Mouse (Mus musculus): ENCODE results near the gene Fank1. TPM values are rescaled to one million over a fixed set of nuclear protein-coding genes. Genes with fewer than 3 reads are reported as not detected.

Gene Fank1
- polyA plus RNA-seq, 1 experiment: not detected

DNA sequence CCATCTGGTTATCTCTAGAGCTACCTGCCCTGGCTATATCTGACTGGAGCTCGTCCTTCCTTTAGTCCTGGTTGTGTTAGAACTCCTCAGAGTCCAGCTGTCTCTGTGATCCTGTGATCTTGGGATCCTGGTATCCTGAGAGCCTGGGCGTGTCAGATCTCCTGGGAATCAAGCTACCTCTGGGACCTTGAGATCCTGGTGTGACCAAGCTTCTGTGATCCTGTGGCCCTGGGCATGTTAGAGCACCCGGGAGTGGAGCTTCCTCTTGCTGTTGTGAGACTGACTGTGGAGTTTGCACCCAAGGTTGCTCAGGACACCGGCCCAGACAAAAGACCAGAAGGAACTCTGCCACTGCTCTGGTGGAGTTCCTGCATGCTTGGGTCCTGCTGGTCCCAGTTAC lies 122.7 kb downstream of the Fank1 start:
- no peak overlapping the region for H3K4me3 ChIP-seq (replicated peaks; ENCODE audit: control insufficient read depth, low read depth, low read length)
- 65% methylated on average over 4 of the region's 4 CpGs for WGBS
- no peaks in the 10 kb centered on the region for H3K4me1 ChIP-seq (ENCODE audit: control insufficient read depth, insufficient read depth, low read length)
- no peak overlapping the region for H3K27ac ChIP-seq (ENCODE audit: control insufficient read depth, insufficient read depth, low read depth, low read length, poor library complexity)
- TF ChIP-seq CTCF (IDR thresholded peaks at IDR 0.05; ENCODE audit: control insufficient read depth, insufficient read depth, low read length) (no peak), POLR2A (IDR thresholded peaks at IDR 0.05; ENCODE audit: borderline replicate concordance, control insufficient read depth, low read depth, low read length) (no peak)

DNA sequence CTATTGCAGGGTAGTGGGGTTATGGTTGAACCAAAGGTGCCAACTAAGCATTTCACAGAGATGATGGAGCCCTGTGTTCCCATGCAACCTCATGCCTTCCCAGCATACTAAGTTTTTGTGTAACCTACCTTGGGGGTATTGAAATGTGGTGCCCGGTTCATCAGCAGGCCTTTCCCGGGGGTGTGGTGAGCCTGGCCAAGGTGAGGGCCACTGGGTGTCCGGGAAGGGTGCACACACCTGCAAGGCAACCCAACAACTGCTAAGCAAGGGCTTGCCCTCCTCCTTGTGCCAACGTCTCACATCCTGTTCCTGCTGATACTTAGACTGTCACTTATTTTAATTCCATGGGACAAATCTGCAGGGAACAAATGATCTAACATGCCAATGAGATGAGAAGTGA lies 132.3 kb downstream of the Fank1 start:
- WGBS: 83% methylated on average over 4 of the region's 4 CpGs
- Histone ChIP-seq H3K4me1 (ENCODE audit: control insufficient read depth, insufficient read depth, low read length) (no peaks in the 10 kb centered on the region), H3K27ac (ENCODE audit: control insufficient read depth, insufficient read depth, low read depth, low read length, poor library complexity) (no peak overlapping the region), H3K4me3 (replicated peaks; ENCODE audit: control insufficient read depth, low read depth, low read length) (no peak overlapping the region)
- TF ChIP-seq POLR2A (IDR thresholded peaks at IDR 0.05; ENCODE audit: borderline replicate concordance, control insufficient read depth, low read depth, low read length): no peak
- TF ChIP-seq CTCF (IDR thresholded peaks at IDR 0.05; ENCODE audit: control insufficient read depth, insufficient read depth, low read length): no peak

DNA sequence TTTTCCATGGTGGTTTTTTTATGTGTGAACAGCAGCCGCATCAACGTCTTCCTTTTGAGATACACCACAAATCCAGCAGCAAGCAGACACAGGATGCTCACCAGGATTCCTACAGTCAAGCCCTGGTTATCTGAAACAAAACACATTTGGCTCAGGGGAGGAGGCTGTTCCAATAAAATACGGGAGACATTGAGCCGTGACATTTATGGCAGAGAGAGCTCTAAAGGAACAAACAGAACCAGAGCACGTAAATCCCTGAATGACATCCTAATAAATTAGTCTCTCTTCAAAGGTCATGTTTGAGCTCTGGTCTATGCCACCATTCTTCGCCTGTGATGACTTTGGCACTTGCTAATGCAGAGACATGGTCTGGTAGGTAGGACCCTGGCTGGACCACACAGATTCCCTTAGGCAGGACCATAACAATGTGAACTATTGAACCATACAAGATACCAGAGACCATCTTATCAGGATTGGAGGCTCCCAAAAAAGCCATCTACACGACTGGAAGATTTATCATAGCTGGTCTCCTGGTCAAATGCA lies 133.2 kb downstream of the Fank1 start:
- Histone ChIP-seq H3K27ac (ENCODE audit: control insufficient read depth, insufficient read depth, low read depth, low read length, poor library complexity) (no peak overlapping the region), H3K4me1 (ENCODE audit: control insufficient read depth, insufficient read depth, low read length) (no peaks in the 10 kb centered on the region), H3K4me3 (replicated peaks; ENCODE audit: control insufficient read depth, low read depth, low read length) (no peak overlapping the region)
- TF ChIP-seq CTCF (IDR thresholded peaks at IDR 0.05; ENCODE audit: control insufficient read depth, insufficient read depth, low read length): no peak
- no peak for TF ChIP-seq POLR2A (IDR thresholded peaks at IDR 0.05; ENCODE audit: borderline replicate concordance, control insufficient read depth, low read depth, low read length)
- 79% methylated on average over 7 of the region's 7 CpGs for WGBS

DNA sequence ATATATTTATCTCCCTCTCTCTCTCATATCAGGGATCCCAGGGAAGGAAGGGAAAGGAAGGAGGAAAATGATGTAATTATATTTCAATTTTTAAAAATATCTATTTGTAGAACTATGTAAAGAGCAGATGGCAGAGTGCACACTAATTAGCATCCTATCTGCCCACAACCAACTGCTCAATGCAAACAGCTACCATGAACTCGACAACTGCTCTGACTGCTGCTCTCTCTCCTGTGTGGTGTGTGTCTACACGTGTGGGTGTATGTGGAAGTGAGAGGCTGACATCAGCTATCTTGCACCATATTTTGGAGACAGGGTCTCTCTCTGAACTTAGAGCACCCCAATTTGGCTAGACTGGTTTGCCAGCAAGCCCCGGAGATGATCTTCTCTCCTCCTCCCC lies 135.2 kb downstream of the Fank1 start:
- TF ChIP-seq CTCF (IDR thresholded peaks at IDR 0.05; ENCODE audit: control insufficient read depth, insufficient read depth, low read length): no peak
- TF ChIP-seq POLR2A (IDR thresholded peaks at IDR 0.05; ENCODE audit: borderline replicate concordance, control insufficient read depth, low read depth, low read length): no peak
- Histone ChIP-seq H3K27ac (ENCODE audit: control insufficient read depth, insufficient read depth, low read depth, low read length, poor library complexity) (no peak overlapping the region), H3K4me3 (replicated peaks; ENCODE audit: control insufficient read depth, low read depth, low read length) (no peak overlapping the region), H3K4me1 (ENCODE audit: control insufficient read depth, insufficient read depth, low read length) (no peaks in the 10 kb centered on the region; the same call in 1 of the 2 replicates)
- 78% methylated on average over 3 of the region's 3 CpGs for WGBS

DNA sequence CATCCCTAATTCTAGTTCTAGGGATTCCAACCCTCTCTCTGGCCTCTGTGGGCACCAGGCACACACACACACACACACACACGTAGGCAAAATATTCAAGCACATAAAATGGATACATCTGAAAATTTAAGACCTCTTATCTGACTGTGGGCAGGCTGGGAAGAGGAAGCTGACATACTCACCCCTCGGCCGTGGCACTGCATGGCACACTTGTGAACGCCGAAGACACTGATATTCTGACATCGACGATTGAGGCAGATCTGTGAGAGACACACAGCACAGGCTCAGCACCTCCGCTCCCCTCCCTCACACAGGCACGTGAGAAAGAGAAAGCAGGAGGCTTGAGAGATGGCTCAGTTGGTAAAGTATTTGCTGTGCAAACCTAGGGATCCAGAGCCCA lies 139.6 kb downstream of the Fank1 start:
- H3K4me1 ChIP-seq (ENCODE audit: control insufficient read depth, insufficient read depth, low read length): peaks cover 2% of the 10 kb centered on the region; the same call in 1 of the 2 replicates
- WGBS: 20% methylated on average over 9 of the region's 9 CpGs
- TF ChIP-seq POLR2A (IDR thresholded peaks at IDR 0.05; ENCODE audit: borderline replicate concordance, control insufficient read depth, low read depth, low read length) (no peak), CTCF (IDR thresholded peaks at IDR 0.05; ENCODE audit: control insufficient read depth, insufficient read depth, low read length) (no peak)
- no peak overlapping the region for H3K4me3 ChIP-seq (replicated peaks; ENCODE audit: control insufficient read depth, low read depth, low read length)
- no peak overlapping the region for H3K27ac ChIP-seq (ENCODE audit: control insufficient read depth, insufficient read depth, low read depth, low read length, poor library complexity)

DNA sequence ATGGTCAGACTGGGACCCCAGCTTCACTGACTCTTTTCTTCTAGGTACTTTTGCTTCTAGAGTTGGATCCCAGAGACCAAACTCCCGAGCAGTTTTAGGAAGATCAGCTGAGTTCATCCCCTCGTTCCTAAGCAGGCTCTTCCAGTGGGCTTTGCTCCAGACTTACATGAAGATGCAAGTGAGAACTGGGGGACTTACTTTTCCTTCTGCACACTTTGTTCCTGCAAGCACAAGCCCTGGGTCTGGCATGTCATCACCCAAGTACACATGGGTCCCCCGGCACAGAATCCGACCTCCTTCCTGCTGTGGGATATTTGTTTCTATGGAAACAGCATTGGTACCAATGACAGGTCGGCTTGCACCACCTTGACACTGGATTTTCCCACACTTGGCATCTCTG lies 142.6 kb downstream of the Fank1 start:
- H3K4me3 ChIP-seq (replicated peaks; ENCODE audit: control insufficient read depth, low read depth, low read length): no peak overlapping the region
- 67% methylated on average over 5 of the region's 5 CpGs for WGBS
- H3K27ac ChIP-seq (ENCODE audit: control insufficient read depth, insufficient read depth, low read depth, low read length, poor library complexity): no peak overlapping the region
- TF ChIP-seq POLR2A (IDR thresholded peaks at IDR 0.05; ENCODE audit: borderline replicate concordance, control insufficient read depth, low read depth, low read length): no peak
- TF ChIP-seq CTCF (IDR thresholded peaks at IDR 0.05; ENCODE audit: control insufficient read depth, insufficient read depth, low read length): no peak
- H3K4me1 ChIP-seq (ENCODE audit: control insufficient read depth, insufficient read depth, low read length): peaks cover 2% of the 10 kb centered on the region; the same call in 1 of the 2 replicates

DNA sequence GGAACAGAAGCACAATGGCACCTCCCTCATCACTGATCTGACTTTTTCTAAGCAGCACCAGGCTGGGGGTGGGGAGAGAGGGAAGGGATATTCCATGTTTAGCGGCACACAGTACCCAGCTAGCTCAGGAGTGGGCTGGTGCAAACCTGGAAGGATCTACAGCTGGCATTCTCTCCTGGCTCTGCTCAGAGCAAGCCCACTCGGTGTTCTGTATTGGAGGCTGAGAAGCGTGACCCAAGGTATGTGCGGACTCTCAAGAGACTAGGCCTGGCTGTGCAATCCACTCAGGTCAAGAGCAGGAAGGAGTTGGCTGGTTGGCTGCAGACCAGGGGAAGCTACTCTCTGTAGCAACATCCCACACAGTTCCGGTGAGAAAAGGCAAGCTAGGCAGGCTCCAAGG lies 143.3 kb downstream of the Fank1 start:
- peaks cover 2% of the 10 kb centered on the region; the same call in 1 of the 2 replicates for H3K4me1 ChIP-seq (ENCODE audit: control insufficient read depth, insufficient read depth, low read length)
- no peak overlapping the region for H3K27ac ChIP-seq (ENCODE audit: control insufficient read depth, insufficient read depth, low read depth, low read length, poor library complexity)
- WGBS: 61% methylated on average over 5 of the region's 5 CpGs
- TF ChIP-seq POLR2A (IDR thresholded peaks at IDR 0.05; ENCODE audit: borderline replicate concordance, control insufficient read depth, low read depth, low read length) (no peak), CTCF (IDR thresholded peaks at IDR 0.05; ENCODE audit: control insufficient read depth, insufficient read depth, low read length) (no peak)
- no peak overlapping the region for H3K4me3 ChIP-seq (replicated peaks; ENCODE audit: control insufficient read depth, low read depth, low read length)

DNA sequence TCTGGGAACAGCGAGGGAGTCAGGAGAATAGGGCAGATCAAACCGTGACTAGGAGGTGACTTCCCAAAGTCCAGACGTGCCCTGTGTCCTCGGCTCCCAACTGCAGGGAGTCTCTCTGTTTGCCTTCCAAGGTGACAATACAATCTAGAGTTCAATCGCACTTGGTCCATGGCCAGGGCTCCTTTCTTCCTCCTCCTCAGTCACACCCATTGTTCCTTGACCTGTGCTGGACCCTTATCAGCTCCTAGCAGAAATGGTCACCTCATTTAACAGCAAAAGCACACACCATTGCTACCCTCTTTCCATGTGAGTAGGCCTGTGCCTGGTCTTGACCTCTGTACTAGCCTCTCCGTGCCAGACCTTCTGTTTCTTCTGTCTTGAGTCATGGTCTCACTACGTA lies 144.1 kb downstream of the Fank1 start:
- no peak overlapping the region for H3K4me3 ChIP-seq (replicated peaks; ENCODE audit: control insufficient read depth, low read depth, low read length)
- peaks cover 2% of the 10 kb centered on the region; the same call in 1 of the 2 replicates for H3K4me1 ChIP-seq (ENCODE audit: control insufficient read depth, insufficient read depth, low read length)
- no peak for TF ChIP-seq CTCF (IDR thresholded peaks at IDR 0.05; ENCODE audit: control insufficient read depth, insufficient read depth, low read length)
- H3K27ac ChIP-seq (ENCODE audit: control insufficient read depth, insufficient read depth, low read depth, low read length, poor library complexity): no peak overlapping the region
- WGBS: 76% methylated on average over 7 of the region's 7 CpGs

DNA sequence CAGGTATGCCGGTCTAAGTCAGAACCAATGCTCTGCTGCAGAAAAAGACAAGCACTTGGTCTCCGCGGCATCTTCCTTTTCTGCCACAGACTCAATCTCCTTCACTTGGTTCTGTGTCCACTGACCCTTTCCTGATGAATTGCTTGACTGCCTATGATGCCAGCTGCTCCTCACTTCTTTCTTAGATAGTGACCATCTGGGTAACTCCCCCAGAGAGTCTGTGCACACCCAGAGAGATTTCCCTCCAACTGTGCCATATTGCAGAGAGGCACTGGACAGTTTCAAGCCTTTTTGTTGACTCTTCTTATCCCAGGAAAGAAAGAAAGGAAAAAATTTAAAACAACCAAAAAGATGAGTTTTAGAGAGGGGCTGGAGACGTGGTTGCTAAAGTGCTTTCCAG lies 144.6 kb downstream of the Fank1 start:
- H3K4me1 ChIP-seq (ENCODE audit: control insufficient read depth, insufficient read depth, low read length): peaks cover 2% of the 10 kb centered on the region; the same call in 1 of the 2 replicates
- 89% methylated on average over 4 of the region's 4 CpGs for WGBS
- H3K27ac ChIP-seq (ENCODE audit: control insufficient read depth, insufficient read depth, low read depth, low read length, poor library complexity): no peak overlapping the region
- H3K4me3 ChIP-seq (replicated peaks; ENCODE audit: control insufficient read depth, low read depth, low read length): no peak overlapping the region
- TF ChIP-seq CTCF (IDR thresholded peaks at IDR 0.05; ENCODE audit: control insufficient read depth, insufficient read depth, low read length) (no peak), POLR2A (IDR thresholded peaks at IDR 0.05; ENCODE audit: borderline replicate concordance, control insufficient read depth, low read depth, low read length) (no peak)

All from bone marrow, adult 2 months (tissue).